Mouse (Mus musculus) left cerebral cortex, postnatal 36 days (tissue): ENCODE measurements around the gene Ptx3. TPM values are rescaled to one million over a fixed set of nuclear protein-coding genes. Genes with fewer than 3 reads are reported as not detected.

Experiments used
- total RNA-seq, 2 experiments: library from RNA; stranded (reverse); gene quantifications; 2 replicates each; pipeline ENCODE4 v1.2.3; 2021

The Ptx3 gene
- total RNA-seq, 2 experiments from 2014 or later: 0.20 to 0.54 TPM

Other genes starting within 250 kb of the Ptx3 start
- gene Veph1, start 76.9 kb downstream of the Ptx3 start, total RNA-seq: under 1 TPM in 1 of 2 experiments, not detected in 1; 0.07 TPM